Mouse (Mus musculus): Measurements from ENCODE around the gene Rbfox3.

DNA sequence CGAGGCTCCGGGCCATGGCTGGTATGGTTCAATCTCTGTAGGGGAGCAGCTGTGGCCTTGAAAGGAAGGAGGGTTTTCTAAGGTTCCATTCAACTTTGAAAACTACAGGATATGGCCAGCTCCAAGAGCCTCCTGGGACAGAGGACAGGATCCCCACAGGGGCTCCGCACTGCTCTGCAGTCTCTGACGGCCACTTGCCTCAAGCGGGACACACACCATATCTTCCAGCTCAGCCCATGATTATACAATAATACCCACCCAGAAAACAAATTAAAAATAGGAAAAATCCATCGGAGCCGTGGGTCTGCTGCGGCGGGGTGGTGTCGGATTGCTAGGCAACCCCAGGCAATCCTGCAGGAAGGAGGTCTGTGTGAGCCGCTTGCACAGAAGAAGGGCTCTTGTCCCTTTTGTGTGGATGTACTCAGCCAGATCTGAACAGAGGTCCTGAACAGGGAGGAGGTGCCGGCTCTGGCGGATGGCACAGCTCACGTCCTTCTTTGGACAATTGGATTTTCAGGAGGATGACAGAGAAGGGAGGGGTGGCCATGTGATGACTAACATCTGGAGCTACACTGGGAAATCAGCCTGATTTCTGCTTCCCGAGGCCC lies 5.1 kb upstream of the Rbfox3 start:
- TF ChIP-seq ZKSCAN1 (IDR thresholded peaks at IDR 0.05; ENCODE audit: borderline replicate concordance, low read depth, low read length) (no peak), CTCF (conservative IDR thresholded peaks at IDR 0.05 in 1 of 2, IDR thresholded peaks at IDR 0.05 in 1 of 2; ENCODE audit: low read depth in 2 of 2, low read length in 2 of 2) (no peak), SMC3 (IDR thresholded peaks at IDR 0.05; ENCODE audit: low read depth, low read length) (no peak), POLR2A (IDR thresholded peaks at IDR 0.05; ENCODE audit: low read depth, low read length) (no peak), USF1 (IDR thresholded peaks at IDR 0.05; ENCODE audit: low read depth, low read length) (no peak), ZNF384 (IDR thresholded peaks at IDR 0.05; ENCODE audit: low read depth, low read length) (no peak), PAX5 (IDR thresholded peaks at IDR 0.05; ENCODE audit: low read length) (no peak), SIN3A (IDR thresholded peaks at IDR 0.05; ENCODE audit: low read length) (no peak), JUND (conservative IDR thresholded peaks at IDR 0.05; ENCODE audit: low read depth, low read length) (no peak), MAFK (IDR thresholded peaks at IDR 0.05; ENCODE audit: insufficient replicate concordance, low read length) (no peak), GABPA (IDR thresholded peaks at IDR 0.05; ENCODE audit: insufficient replicate concordance, low read depth, low read length) (no peak), TBP (conservative IDR thresholded peaks at IDR 0.05; ENCODE audit: low read depth, low read length) (no peak), RCOR1 (conservative IDR thresholded peaks at IDR 0.05; ENCODE audit: low read depth, low read length) (no peak)

Measured in CH12.LX (cell line).